Mouse (Mus musculus) hindbrain, embryonic 11.5 days (tissue): ENCODE data around the gene Serpinc1. TPM values are rescaled to one million over a fixed set of nuclear protein-coding genes. Genes with fewer than 3 reads are reported as not detected.

Source experiments
- ATAC-seq: fragments of 200-750 bp; cut with Nextera tagmentation; 2 replicates; pipeline ENCODE4 v1.8.0; 2017; ENCODE audit warnings: mild to moderate bottlenecking, moderate TSS enrichment, moderate library complexity; ENCODE audit not compliant: low FRiP score
- DNase-seq: peaks from one replicate; pipeline ENCODE4 v3.0.0-alpha.2; 2015; ENCODE audit warnings: low spot score
- H3K27ac ChIP-seq: fragments of 300-500 bp; sonication (generic); 2 replicates; pipeline ENCODE4 v1.5.1; 2014; ENCODE audit warnings: mild to moderate bottlenecking, low read depth, low read length
- H3K27me3 ChIP-seq: fragments of 300-500 bp; sonication (generic); 2 replicates; pipeline ENCODE4 v1.6.1; 2014; ENCODE audit warnings: mild to moderate bottlenecking, low read length, moderate library complexity, mixed read lengths; ENCODE audit not compliant: control insufficient read depth, insufficient read depth
- H3K36me3 ChIP-seq: fragments of 300-500 bp; sonication (generic); 2 replicates; pipeline ENCODE4 v1.6.1; 2014; ENCODE audit warnings: mild to moderate bottlenecking, low read length, moderate library complexity, mixed read lengths; ENCODE audit not compliant: control insufficient read depth, insufficient read depth
- H3K4me1 ChIP-seq: fragments of 300-500 bp; sonication (generic); replicated peaks from 2 replicates; pipeline ENCODE4 v1.6.1; 2014; ENCODE audit warnings: low read length, mixed read lengths; ENCODE audit not compliant: control insufficient read depth, insufficient read depth
- H3K4me2 ChIP-seq: fragments of 300-500 bp; sonication (generic); replicated peaks from 2 replicates; pipeline ENCODE4 v1.6.1; 2014; ENCODE audit warnings: mild to moderate bottlenecking, low read depth, low read length
- H3K4me3 ChIP-seq: fragments of 300-500 bp; sonication (generic); 2 replicates; pipeline ENCODE4 v1.5.1; 2014; ENCODE audit warnings: low read depth, low read length
- H3K9ac ChIP-seq: fragments of 300-500 bp; sonication (generic); 2 replicates; pipeline ENCODE4 v1.6.1; 2014; ENCODE audit warnings: low read depth, low read length
- H3K9me3 ChIP-seq: fragments of 300-500 bp; sonication (generic); 2 replicates; pipeline ENCODE4 v1.6.1; 2016; ENCODE audit warnings: low read length; ENCODE audit not compliant: control insufficient read depth
- WGBS: fragments of 180-500 bp; shearing (Covaris S2); extraction: QIAGEN DNeasy Blood & Tissue Kit; methylation state at CpG from one replicate; pipeline ENCODE4 v1.1.7; 2014; 5-methylcytosine and 5-hydroxymethylcytosine counted together
- polyA plus RNA-seq: library from polyadenylated mRNA; unstranded; fragments of >200 nt; fragmentation: Nextera tagmentation; extraction: Ambion mirVana; gene quantifications from 2 replicates; pipeline ENCODE4 v1.2.1, GENCODE M21; 2014

The Serpinc1 gene
- polyA plus RNA-seq, result 1.7 and 2.0 TPM in 2 replicates

- no peak for DNase-seq
- 88% methylated on average over 4 of the region's 4 CpGs for WGBS
Observed at GRCm38 (mm10) chr1:160978071-160978735, at the start of gene Serpinc1. Gene Serpinc1, plus strand, starts transcription at chr1:160978585.

GRCm38 (mm10) chr1:160931320-160931719 is 47.1 kb upstream of the Serpinc1 start:
- no peak for ATAC-seq
- Histone ChIP-seq H3K4me2 (no peak overlapping the region), H3K9me3 (no peaks in the 10 kb centered on the region), H3K36me3 (no peaks in the 10 kb centered on the region), H3K4me3 (no peak overlapping the region), H3K9ac (no peak overlapping the region), H3K4me1 (no peaks in the 10 kb centered on the region), H3K27ac (no peak overlapping the region), H3K27me3 (no peaks in the 10 kb centered on the region)
- DNase-seq, result no peak

More at GRCm38 (mm10) chr1:160978071-160978735, at the start of gene Serpinc1:
- Histone ChIP-seq H3K36me3 (no peaks in the 10 kb centered on the region), H3K27ac (no peak within 1 kb of the TSS), H3K4me2 (no peak within 1 kb of the TSS), H3K9ac (no peak within 1 kb of the TSS), H3K4me3 (no peak within 1 kb of the TSS), H3K9me3 (no peaks in the 10 kb centered on the region), H3K27me3 (no peaks in the 10 kb centered on the region), H3K4me1 (no peaks in the 10 kb centered on the region)
- no peak for ATAC-seq

GRCm38 (mm10) chr1:160933896-160934482 is 44.4 kb upstream of the Serpinc1 start:
- no peaks in the 10 kb centered on the region for H3K4me1 ChIP-seq
- no peaks in the 10 kb centered on the region for H3K27me3 ChIP-seq
- H3K4me2 ChIP-seq, result no peak overlapping the region
- H3K9ac ChIP-seq, result no peak overlapping the region
- 77% methylated on average over 4 of the region's 4 CpGs for WGBS
- no peaks in the 10 kb centered on the region for H3K36me3 ChIP-seq
- DNase-seq (peak; percentile 60), ATAC-seq (peak; percentile 51; the same call in 1 of the 2 replicates)
- no peaks in the 10 kb centered on the region for H3K9me3 ChIP-seq
- no peak overlapping the region for H3K4me3 ChIP-seq
- no peak overlapping the region for H3K27ac ChIP-seq

GRCm38 (mm10) chr1:160935551-160935950 is 42.8 kb upstream of the Serpinc1 start:
- no peaks in the 10 kb centered on the region for H3K27me3 ChIP-seq
- H3K4me3 ChIP-seq, result no peak overlapping the region
- ATAC-seq (no peak), DNase-seq (no peak)
- H3K4me2 ChIP-seq, result no peak overlapping the region
- 94% methylated on average over 6 of the region's 6 CpGs for WGBS
- no peaks in the 10 kb centered on the region for H3K9me3 ChIP-seq
- no peaks in the 10 kb centered on the region for H3K36me3 ChIP-seq
- no peak overlapping the region for H3K9ac ChIP-seq
- H3K27ac ChIP-seq, result no peak overlapping the region
- no peaks in the 10 kb centered on the region for H3K4me1 ChIP-seq

- H3K9ac ChIP-seq, result no peak overlapping the region
- no peak for DNase-seq
- H3K27me3 ChIP-seq, result no peaks in the 10 kb centered on the region
- H3K9me3 ChIP-seq, result no peaks in the 10 kb centered on the region
- H3K4me3 ChIP-seq, result no peak overlapping the region
- H3K4me2 ChIP-seq, result no peak overlapping the region
- H3K27ac ChIP-seq, result no peak overlapping the region
- no peaks in the 10 kb centered on the region for H3K4me1 ChIP-seq
- peaks cover 8% of the 10 kb centered on the region for H3K36me3 ChIP-seq
- 91% methylated on average over 7 of the region's 7 CpGs for WGBS
- no peak for ATAC-seq
Observed at GRCm38 (mm10) chr1:160963199-160963598, 15.2 kb upstream of the Serpinc1 start.

GRCm38 (mm10) chr1:160967268-160967667 is 11.1 kb upstream of the Serpinc1 start:
- Histone ChIP-seq H3K9ac (no peak overlapping the region), H3K4me2 (no peak overlapping the region), H3K27me3 (no peaks in the 10 kb centered on the region), H3K9me3 (no peaks in the 10 kb centered on the region), H3K4me1 (no peaks in the 10 kb centered on the region), H3K4me3 (no peak overlapping the region), H3K36me3 (peaks cover 8% of the 10 kb centered on the region), H3K27ac (no peak overlapping the region)
- ATAC-seq (no peak), DNase-seq (no peak)
- WGBS, result 97% methylated on average over 1 of the region's 1 CpGs

GRCm38 (mm10) chr1:160968643-160969042 is 9.7 kb upstream of the Serpinc1 start:
- H3K27ac ChIP-seq, result no peak overlapping the region
- H3K4me3 ChIP-seq, result no peak overlapping the region
- no peak overlapping the region for H3K4me2 ChIP-seq
- no peaks in the 10 kb centered on the region for H3K27me3 ChIP-seq
- ATAC-seq (no peak), DNase-seq (no peak)
- WGBS, result 90% methylated on average over 5 of the region's 5 CpGs
- H3K36me3 ChIP-seq, result peaks cover 3% of the 10 kb centered on the region; the same call in 1 of the 2 replicates
- no peaks in the 10 kb centered on the region for H3K9me3 ChIP-seq
- no peak overlapping the region for H3K9ac ChIP-seq
- H3K4me1 ChIP-seq, result no peaks in the 10 kb centered on the region

- WGBS, result 83% methylated on average over 5 of the region's 5 CpGs
- ATAC-seq (no peak), DNase-seq (no peak)
- Histone ChIP-seq H3K27ac (no peak overlapping the region), H3K4me1 (no peaks in the 10 kb centered on the region), H3K4me3 (no peak overlapping the region), H3K9me3 (no peaks in the 10 kb centered on the region), H3K9ac (no peak overlapping the region), H3K27me3 (no peaks in the 10 kb centered on the region), H3K36me3 (no peaks in the 10 kb centered on the region), H3K4me2 (no peak overlapping the region)
Observed at GRCm38 (mm10) chr1:160980021-160980420, 1.6 kb downstream of the Serpinc1 start.
